Mouse (Mus musculus) lung, postnatal 0 days (tissue): ENCODE data around the gene Lin28b. TPM values are rescaled to one million over a fixed set of nuclear protein-coding genes. Genes with fewer than 3 reads are reported as not detected.
"Not testable (repeated sequence)": the region's sequence is repeated elsewhere in the genome, so short reads cannot be mapped to it uniquely, and the experiment has no call there.

ENCODE experiments used
- ATAC-seq: fragments of 200-750 bp; cut with Nextera tagmentation; 2 replicates; pipeline ENCODE4 v1.8.0; 2017; ENCODE audit warnings: moderate library complexity
- DNase-seq: peaks from one replicate; pipeline ENCODE4 v3.0.0-alpha.2; 2016; ENCODE audit warnings: low spot score
- H3K27ac ChIP-seq: fragments of 300-500 bp; sonication (generic); 2 replicates; pipeline ENCODE4 v1.5.1; 2014; ENCODE audit warnings: antibody characterized with exemption, mild to moderate bottlenecking, low read length, mixed read lengths
- H3K27me3 ChIP-seq: fragments of 300-500 bp; sonication (generic); replicated peaks from 2 replicates; pipeline ENCODE4 v1.6.1; 2014; ENCODE audit warnings: low read length, mixed read lengths; ENCODE audit not compliant: insufficient read depth
- H3K36me3 ChIP-seq: fragments of 300-500 bp; sonication (generic); 2 replicates; pipeline ENCODE4 v1.6.1; 2014; ENCODE audit warnings: low read length, mixed read lengths; ENCODE audit not compliant: insufficient read depth
- H3K4me1 ChIP-seq: fragments of 300-500 bp; sonication (generic); 2 replicates; pipeline ENCODE4 v1.6.1; 2014; ENCODE audit warnings: antibody characterized with exemption, low read depth, low read length, mixed read lengths; ENCODE audit not compliant: insufficient read depth
- H3K4me2 ChIP-seq: fragments of 300-500 bp; sonication (generic); replicated peaks from 2 replicates; pipeline ENCODE4 v1.6.1; 2014; ENCODE audit warnings: low read depth, mild to moderate bottlenecking, low read length, moderate library complexity, mixed read lengths
- H3K4me3 ChIP-seq: fragments of 300-500 bp; sonication (generic); 2 replicates; pipeline ENCODE4 v1.5.1; 2014; ENCODE audit warnings: low read depth, low read length
- H3K9ac ChIP-seq: fragments of 300-500 bp; sonication (generic); replicated peaks from 2 replicates; pipeline ENCODE4 v1.6.1; 2014; ENCODE audit warnings: low read depth, mild to moderate bottlenecking
- H3K9me3 ChIP-seq: fragments of 300-500 bp; sonication (generic); 2 replicates; pipeline ENCODE4 v1.6.1; 2016; ENCODE audit warnings: low read length, mixed read lengths
- CTCF ChIP-seq: IDR thresholded peaks from 2 replicates; pipeline ENCODE4 v1.5.1; 2016; ENCODE audit warnings: antibody characterized with exemption, mild to moderate bottlenecking
- EP300 ChIP-seq: IDR thresholded peaks from 2 replicates; pipeline ENCODE4 v1.6.1; 2016; ENCODE audit warnings: antibody characterized with exemption, mild to moderate bottlenecking, control low read depth
- WGBS: fragments of 180-500 bp; shearing (Covaris S2); extraction: QIAGEN DNeasy Blood & Tissue Kit; methylation state at CpG from one replicate; pipeline ENCODE4 v1.1.7; 2014; 5-methylcytosine and 5-hydroxymethylcytosine counted together
- polyA plus RNA-seq: library from polyadenylated mRNA; unstranded; fragments of >200 nt; fragmentation: Nextera tagmentation; extraction: Ambion mirVana; gene quantifications from 2 replicates; pipeline ENCODE4 v1.2.1, GENCODE M21; 2015

Lin28b gene
- polyA plus RNA-seq, 1 experiment from 2014 or later = 0.05 TPM

GRCm38 (mm10) chr10:45363396-45363795 lies 122.8 kb downstream of the Lin28b start:
- ATAC-seq = no peak
- 34% methylated on average over 5 of the region's 5 CpGs for WGBS
- no peaks in the 10 kb centered on the region for H3K36me3 ChIP-seq
- no peak overlapping the region for H3K27ac ChIP-seq
- H3K4me2 ChIP-seq = no peak overlapping the region
- no peak overlapping the region for H3K9ac ChIP-seq
- no peaks in the 10 kb centered on the region for H3K9me3 ChIP-seq
- no peak for TF ChIP-seq EP300
- no peak for TF ChIP-seq CTCF
- H3K27me3 ChIP-seq = no peaks in the 10 kb centered on the region
- H3K4me1 ChIP-seq = no peaks in the 10 kb centered on the region
- H3K4me3 ChIP-seq = no peak overlapping the region
- no peak for DNase-seq

- DNase-seq = no peak
- Histone ChIP-seq H3K27me3 (no peaks in the 10 kb centered on the region), H3K9me3 (no peaks in the 10 kb centered on the region), H3K4me1 (no peaks in the 10 kb centered on the region), H3K4me3 (no peak overlapping the region), H3K27ac (no peak overlapping the region), H3K9ac (no peak overlapping the region), H3K36me3 (no peaks in the 10 kb centered on the region), H3K4me2 (no peak overlapping the region)
- no peak for TF ChIP-seq EP300
- TF ChIP-seq CTCF = no peak
- no peak for ATAC-seq
- WGBS = 88% methylated on average over 6 of the region's 6 CpGs
These were observed 130.1 kb downstream of the Lin28b start for GRCm38 (mm10) chr10:45356091-45356490.

- H3K9ac ChIP-seq, ATAC-seq, H3K36me3 ChIP-seq, H3K4me3 ChIP-seq, H3K27ac ChIP-seq, H3K27me3 ChIP-seq, DNase-seq, H3K4me2 ChIP-seq, H3K4me1 ChIP-seq, H3K9me3 ChIP-seq: not testable (repeated sequence)
- 82% methylated on average over 3 of the region's 3 CpGs for WGBS
- peak; percentile 16; the same call in 1 of the 2 replicates for TF ChIP-seq CTCF
These were observed 138.1 kb downstream of the Lin28b start for GRCm38 (mm10) chr10:45348143-45348542.

GRCm38 (mm10) chr10:45345217-45345616 lies 141.0 kb downstream of the Lin28b start:
- Histone ChIP-seq H3K27ac (no peak overlapping the region), H3K36me3 (no peaks in the 10 kb centered on the region)
- TF ChIP-seq CTCF (no peak), EP300 (no peak)

GRCm38 (mm10) chr10:45344381-45344780 lies 141.8 kb downstream of the Lin28b start:
- H3K4me3 ChIP-seq = no peak overlapping the region
- no peaks in the 10 kb centered on the region for H3K9me3 ChIP-seq
- DNase-seq = no peak
- H3K9ac ChIP-seq = no peak overlapping the region
- TF ChIP-seq CTCF (peak; percentile 11; the same call in 1 of the 2 replicates), EP300 (no peak)
- H3K4me2 ChIP-seq = no peak overlapping the region
- 82% methylated on average over 4 of the region's 4 CpGs for WGBS
- ATAC-seq = no peak
- H3K36me3 ChIP-seq = no peaks in the 10 kb centered on the region
- H3K4me1 ChIP-seq = no peaks in the 10 kb centered on the region
- H3K27me3 ChIP-seq = no peaks in the 10 kb centered on the region
- no peak overlapping the region for H3K27ac ChIP-seq

More at GRCm38 (mm10) chr10:45345217-45345616, 141.0 kb downstream of the Lin28b start:
- ATAC-seq = no peak
- Histone ChIP-seq H3K9me3 (no peaks in the 10 kb centered on the region), H3K27me3 (no peaks in the 10 kb centered on the region), H3K4me3 (no peak overlapping the region), H3K4me1 (no peaks in the 10 kb centered on the region), H3K4me2 (no peak overlapping the region), H3K9ac (no peak overlapping the region)
- 74% methylated on average over 9 of the region's 9 CpGs for WGBS
- no peak for DNase-seq

GRCm38 (mm10) chr10:45339106-45339505 lies 147.1 kb downstream of the Lin28b start:
- 69% methylated on average over 7 of the region's 7 CpGs for WGBS
- TF ChIP-seq EP300 (no peak), CTCF (no peak)
- Histone ChIP-seq H3K36me3 (no peaks in the 10 kb centered on the region), H3K4me2 (no peak overlapping the region), H3K27ac (no peak overlapping the region), H3K4me1 (no peaks in the 10 kb centered on the region), H3K27me3 (peaks cover 24% of the 10 kb centered on the region), H3K9me3 (no peaks in the 10 kb centered on the region), H3K9ac (no peak overlapping the region), H3K4me3 (no peak overlapping the region)
- no peak for ATAC-seq
- no peak for DNase-seq
